Mouse (Mus musculus): ENCODE data around the gene Focad. TPM values are rescaled to one million over a fixed set of nuclear protein-coding genes. Genes with fewer than 3 reads are reported as not detected.

Gene Focad
- polyA plus RNA-seq, 1 experiment: 16.1 TPM

DNA sequence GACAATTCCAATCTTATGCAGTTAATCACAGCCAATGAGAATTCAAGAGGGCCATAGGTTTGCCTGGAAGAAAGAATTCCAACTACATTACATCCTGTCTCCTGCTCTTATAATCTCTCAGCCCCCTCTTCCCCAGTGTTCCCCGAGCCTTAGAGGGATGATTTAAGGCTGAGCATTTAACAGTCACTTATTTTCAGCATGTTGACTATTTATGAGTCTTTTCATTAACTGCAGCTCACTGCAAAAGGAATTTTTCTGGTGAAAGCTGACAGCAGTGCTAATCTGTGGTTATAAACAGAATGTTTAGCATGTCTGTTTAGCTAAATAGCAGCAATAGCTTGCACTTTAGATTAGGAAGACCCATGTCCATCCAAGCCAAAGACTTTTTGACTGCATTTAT lies 104.8 kb downstream of the Focad start:
- Histone ChIP-seq H3K4me1 (ENCODE audit: control insufficient read depth, insufficient read depth, low read length) (no peaks in the 10 kb centered on the region), H3K27ac (ENCODE audit: insufficient read depth, low read length) (no peak overlapping the region), H3K4me3 (ENCODE audit: insufficient read depth, low read length) (no peak overlapping the region)
- TF ChIP-seq POLR2A (IDR thresholded peaks at IDR 0.05; ENCODE audit: low read depth, low read length) (no peak), CTCF (IDR thresholded peaks at IDR 0.05; ENCODE audit: borderline replicate concordance, insufficient read depth, low read length) (no peak)

- no peaks in the 10 kb centered on the region for H3K4me1 ChIP-seq (ENCODE audit: control insufficient read depth, insufficient read depth, low read length)
- H3K27ac ChIP-seq (ENCODE audit: insufficient read depth, low read length): no peak overlapping the region
- no peak overlapping the region for H3K4me3 ChIP-seq (ENCODE audit: insufficient read depth, low read length)
- no peak for TF ChIP-seq POLR2A (IDR thresholded peaks at IDR 0.05; ENCODE audit: low read depth, low read length)
- no peak for TF ChIP-seq CTCF (IDR thresholded peaks at IDR 0.05; ENCODE audit: borderline replicate concordance, insufficient read depth, low read length)
These were observed 106.6 kb downstream of the Focad start for GRCm38 (mm10) chr4:88201047-88201446.

DNA sequence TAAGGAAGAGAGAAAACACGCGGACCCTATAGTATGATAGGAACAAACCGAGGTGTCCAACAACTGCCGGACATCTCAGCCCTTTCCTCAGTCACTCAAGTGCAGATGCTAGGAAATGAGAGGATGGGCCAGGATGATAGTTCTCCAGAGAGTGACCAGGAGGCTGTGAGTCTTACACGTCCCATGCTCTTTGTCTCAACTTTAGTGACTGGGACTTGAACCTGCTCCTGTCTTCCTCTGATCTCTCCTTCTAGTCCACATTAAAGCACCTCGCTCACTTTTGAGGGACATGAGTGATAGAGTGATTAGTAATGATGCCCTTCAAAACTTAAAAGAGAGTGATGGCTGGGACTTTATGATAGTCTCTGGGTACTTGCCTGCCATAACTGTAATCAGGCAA lies 114.2 kb downstream of the Focad start:
- no peak overlapping the region for H3K27ac ChIP-seq (ENCODE audit: insufficient read depth, low read length)
- TF ChIP-seq CTCF (IDR thresholded peaks at IDR 0.05; ENCODE audit: borderline replicate concordance, insufficient read depth, low read length) (no peak), POLR2A (IDR thresholded peaks at IDR 0.05; ENCODE audit: low read depth, low read length) (no peak)
- H3K4me3 ChIP-seq (ENCODE audit: insufficient read depth, low read length): no peak overlapping the region
- H3K4me1 ChIP-seq (ENCODE audit: control insufficient read depth, insufficient read depth, low read length): no peaks in the 10 kb centered on the region

DNA sequence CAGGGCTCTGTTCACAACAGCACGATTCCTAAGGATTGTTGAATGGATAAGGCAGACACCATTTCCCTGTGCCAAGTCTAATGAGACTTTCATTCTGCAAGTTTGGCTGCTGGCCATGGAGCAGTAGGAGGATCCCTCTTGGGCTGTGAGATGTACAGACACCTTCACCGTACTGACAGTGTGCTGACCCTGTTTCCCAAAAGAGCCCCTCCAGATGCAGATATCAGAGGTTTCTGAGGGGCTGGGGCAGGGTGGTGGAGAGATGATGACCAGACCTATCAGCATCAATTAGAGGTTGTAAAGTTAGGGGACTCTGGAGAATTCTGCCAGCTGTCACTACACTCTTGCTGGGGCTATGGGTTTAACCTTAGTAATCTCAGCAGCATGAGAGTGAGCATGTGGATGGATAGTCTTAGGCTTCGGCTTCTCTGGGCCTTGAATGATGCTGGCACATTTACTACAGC lies 115.0 kb downstream of the Focad start:
- no peak for TF ChIP-seq POLR2A (IDR thresholded peaks at IDR 0.05; ENCODE audit: low read depth, low read length)
- TF ChIP-seq CTCF (IDR thresholded peaks at IDR 0.05; ENCODE audit: borderline replicate concordance, insufficient read depth, low read length): no peak
- Histone ChIP-seq H3K4me1 (ENCODE audit: control insufficient read depth, insufficient read depth, low read length) (no peaks in the 10 kb centered on the region), H3K4me3 (ENCODE audit: insufficient read depth, low read length) (no peak overlapping the region), H3K27ac (ENCODE audit: insufficient read depth, low read length) (no peak overlapping the region)

DNA sequence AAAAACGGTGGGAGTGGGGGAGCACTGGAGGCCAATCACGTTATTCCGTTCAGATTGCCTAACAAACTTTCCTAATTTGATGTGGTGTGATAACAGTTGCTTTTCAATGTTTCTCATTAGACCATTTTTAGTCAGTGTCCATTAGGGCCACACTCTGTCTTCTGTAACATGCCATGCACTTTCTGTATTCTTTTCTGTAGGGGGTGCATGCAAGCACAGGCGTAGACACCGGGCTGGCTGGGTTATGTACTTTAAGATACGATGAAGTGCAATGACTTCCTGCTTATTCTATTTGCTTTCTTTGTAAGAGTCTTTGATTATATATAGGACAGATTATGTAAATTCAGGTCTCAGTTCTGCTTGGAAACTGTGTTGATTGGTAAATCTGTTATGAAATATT lies 116.2 kb downstream of the Focad start:
- H3K4me1 ChIP-seq (ENCODE audit: control insufficient read depth, insufficient read depth, low read length): no peaks in the 10 kb centered on the region

GRCm38 (mm10) chr4:88211200-88211885 lies 116.9 kb downstream of the Focad start:
- TF ChIP-seq POLR2A (IDR thresholded peaks at IDR 0.05; ENCODE audit: low read depth, low read length) (no peak), CTCF (IDR thresholded peaks at IDR 0.05; ENCODE audit: borderline replicate concordance, insufficient read depth, low read length) (no peak)
- no peak overlapping the region for H3K4me3 ChIP-seq (ENCODE audit: insufficient read depth, low read length)
- no peak overlapping the region for H3K27ac ChIP-seq (ENCODE audit: insufficient read depth, low read length)
- no peaks in the 10 kb centered on the region for H3K4me1 ChIP-seq (ENCODE audit: control insufficient read depth, insufficient read depth, low read length)

More for the DNA sequence above, 116.2 kb downstream of the Focad start:
- H3K27ac ChIP-seq (ENCODE audit: insufficient read depth, low read length): no peak overlapping the region
- TF ChIP-seq POLR2A (IDR thresholded peaks at IDR 0.05; ENCODE audit: low read depth, low read length): no peak
- TF ChIP-seq CTCF (IDR thresholded peaks at IDR 0.05; ENCODE audit: borderline replicate concordance, insufficient read depth, low read length): no peak
- H3K4me3 ChIP-seq (ENCODE audit: insufficient read depth, low read length): no peak overlapping the region

GRCm38 (mm10) chr4:88213895-88214294 lies 119.5 kb downstream of the Focad start:
- H3K27ac ChIP-seq (ENCODE audit: insufficient read depth, low read length): peak overlapping the region; percentile 72
- H3K4me3 ChIP-seq (ENCODE audit: insufficient read depth, low read length): no peak overlapping the region
- no peak for TF ChIP-seq POLR2A (IDR thresholded peaks at IDR 0.05; ENCODE audit: low read depth, low read length)
- TF ChIP-seq CTCF (IDR thresholded peaks at IDR 0.05; ENCODE audit: borderline replicate concordance, insufficient read depth, low read length): no peak
- no peaks in the 10 kb centered on the region for H3K4me1 ChIP-seq (ENCODE audit: control insufficient read depth, insufficient read depth, low read length)

DNA sequence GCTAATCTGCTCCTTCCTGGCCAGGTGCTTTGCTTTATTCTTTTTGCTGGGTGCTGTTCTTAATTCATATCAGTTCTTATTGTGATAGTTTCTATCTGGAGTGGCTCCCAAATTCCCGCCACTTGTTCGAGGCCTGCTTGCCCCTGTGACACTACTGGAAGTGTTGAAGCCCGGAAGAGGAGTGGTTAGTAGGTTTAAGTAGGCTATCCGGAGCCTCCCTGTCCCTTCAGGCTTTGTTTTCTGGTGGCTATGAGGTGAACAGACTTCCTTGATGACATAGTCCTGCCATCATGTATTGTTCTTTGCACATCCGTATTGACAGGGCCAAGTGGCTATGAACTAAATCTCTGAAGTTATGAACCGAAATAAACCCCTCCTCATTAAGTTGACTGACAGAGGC lies 123.9 kb downstream of the Focad start:
- TF ChIP-seq CTCF (IDR thresholded peaks at IDR 0.05; ENCODE audit: borderline replicate concordance, insufficient read depth, low read length): no peak
- TF ChIP-seq POLR2A (IDR thresholded peaks at IDR 0.05; ENCODE audit: low read depth, low read length): no peak
- Histone ChIP-seq H3K4me1 (ENCODE audit: control insufficient read depth, insufficient read depth, low read length) (no peaks in the 10 kb centered on the region), H3K27ac (ENCODE audit: insufficient read depth, low read length) (no peak overlapping the region), H3K4me3 (ENCODE audit: insufficient read depth, low read length) (no peak overlapping the region)

- TF ChIP-seq CTCF (IDR thresholded peaks at IDR 0.05; ENCODE audit: borderline replicate concordance, insufficient read depth, low read length) (no peak), POLR2A (IDR thresholded peaks at IDR 0.05; ENCODE audit: low read depth, low read length) (no peak)
- no peaks in the 10 kb centered on the region for H3K4me1 ChIP-seq (ENCODE audit: control insufficient read depth, insufficient read depth, low read length)
- no peak overlapping the region for H3K4me3 ChIP-seq (ENCODE audit: insufficient read depth, low read length)
- no peak overlapping the region for H3K27ac ChIP-seq (ENCODE audit: insufficient read depth, low read length)
These were observed 124.4 kb downstream of the Focad start for GRCm38 (mm10) chr4:88218797-88219196.

DNA sequence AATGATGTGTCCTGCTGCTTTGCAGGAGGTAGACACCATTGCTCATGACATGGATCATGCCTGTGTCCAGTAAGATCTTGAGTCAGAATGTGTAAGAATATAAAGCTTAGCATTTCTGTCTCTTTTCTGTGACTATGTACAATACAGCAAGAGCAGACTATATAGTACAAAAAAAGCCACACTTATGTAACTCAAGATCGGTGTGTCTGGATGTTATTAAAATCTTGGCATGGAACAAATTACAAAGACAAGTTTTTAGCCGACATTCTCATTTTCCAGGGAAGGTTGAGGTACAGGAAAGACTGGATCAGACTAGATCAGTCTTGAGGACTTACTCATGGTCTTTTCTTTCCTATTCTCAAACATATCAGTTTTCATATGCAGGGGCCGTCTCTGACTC lies 136.9 kb downstream of the Focad start:
- no peak overlapping the region for H3K4me3 ChIP-seq (ENCODE audit: insufficient read depth, low read length)
- H3K27ac ChIP-seq (ENCODE audit: insufficient read depth, low read length): no peak overlapping the region
- no peak for TF ChIP-seq POLR2A (IDR thresholded peaks at IDR 0.05; ENCODE audit: low read depth, low read length)
- TF ChIP-seq CTCF (IDR thresholded peaks at IDR 0.05; ENCODE audit: borderline replicate concordance, insufficient read depth, low read length): no peak
- no peaks in the 10 kb centered on the region; the same call in 1 of the 2 replicates for H3K4me1 ChIP-seq (ENCODE audit: control insufficient read depth, insufficient read depth, low read length)

All from embryonic fibroblast, embryonic 13.5 days (primary cell).